Mouse (Mus musculus): ENCODE results near the gene Slc25a26. TPM values are rescaled to one million over a fixed set of nuclear protein-coding genes. Genes with fewer than 3 reads are reported as not detected.

The Slc25a26 gene
- polyA plus RNA-seq, 1 experiment from 2014 or later, result 8.6 TPM

- WGBS, result 89% methylated on average over 4 of the region's 4 CpGs
- Histone ChIP-seq H3K4me1 (peaks cover 75% of the 10 kb centered on the region), H3K36me3 (replicated peaks) (peaks cover 8% of the 10 kb centered on the region), H3K27me3 (replicated peaks; ENCODE audit: low read depth, poor library complexity, severe bottlenecking) (no peaks in the 10 kb centered on the region), H3K9me3 (no peaks in the 10 kb centered on the region), H3K27ac (replicated peaks) (no peak overlapping the region), H3K4me3 (no peak overlapping the region)
- no peak for DNase-seq (ENCODE audit: low spot score)
Observed at GRCm38 (mm10) chr6:94634274-94634673, 134.1 kb downstream of the Slc25a26 start.

- Histone ChIP-seq H3K4me3 (no peak overlapping the region), H3K4me1 (peaks cover 73% of the 10 kb centered on the region), H3K27ac (replicated peaks) (no peak overlapping the region), H3K27me3 (replicated peaks; ENCODE audit: low read depth, poor library complexity, severe bottlenecking) (no peaks in the 10 kb centered on the region), H3K36me3 (replicated peaks) (peaks cover 3% of the 10 kb centered on the region), H3K9me3 (no peaks in the 10 kb centered on the region)
- no peak for DNase-seq (ENCODE audit: low spot score)
- WGBS, result 77% methylated on average over 9 of the region's 9 CpGs
Observed at GRCm38 (mm10) chr6:94634710-94635109, 134.6 kb downstream of the Slc25a26 start.

- H3K27me3 ChIP-seq (replicated peaks; ENCODE audit: low read depth, poor library complexity, severe bottlenecking), result no peaks in the 10 kb centered on the region
- 50% methylated on average over 1 of the region's 1 CpGs for WGBS
- H3K4me3 ChIP-seq, result no peak overlapping the region
- no peak overlapping the region; the same call in 1 of the 2 replicates for H3K27ac ChIP-seq (replicated peaks)
- no peak for DNase-seq (ENCODE audit: low spot score)
- H3K4me1 ChIP-seq, result peaks cover 72% of the 10 kb centered on the region
- H3K36me3 ChIP-seq (replicated peaks), result no peaks in the 10 kb centered on the region
- no peaks in the 10 kb centered on the region for H3K9me3 ChIP-seq
Observed at GRCm38 (mm10) chr6:94635343-94635742, 135.2 kb downstream of the Slc25a26 start.

- 58% methylated on average over 5 of the region's 5 CpGs for WGBS
- no peaks in the 10 kb centered on the region for H3K9me3 ChIP-seq
- H3K27ac ChIP-seq (replicated peaks), result no peak overlapping the region
- no peak for DNase-seq (ENCODE audit: low spot score)
- H3K36me3 ChIP-seq (replicated peaks), result no peaks in the 10 kb centered on the region
- no peaks in the 10 kb centered on the region for H3K27me3 ChIP-seq (replicated peaks; ENCODE audit: low read depth, poor library complexity, severe bottlenecking)
- peaks cover 65% of the 10 kb centered on the region for H3K4me1 ChIP-seq
- H3K4me3 ChIP-seq, result no peak overlapping the region
Observed at GRCm38 (mm10) chr6:94637024-94637434, 136.9 kb downstream of the Slc25a26 start.

DNA sequence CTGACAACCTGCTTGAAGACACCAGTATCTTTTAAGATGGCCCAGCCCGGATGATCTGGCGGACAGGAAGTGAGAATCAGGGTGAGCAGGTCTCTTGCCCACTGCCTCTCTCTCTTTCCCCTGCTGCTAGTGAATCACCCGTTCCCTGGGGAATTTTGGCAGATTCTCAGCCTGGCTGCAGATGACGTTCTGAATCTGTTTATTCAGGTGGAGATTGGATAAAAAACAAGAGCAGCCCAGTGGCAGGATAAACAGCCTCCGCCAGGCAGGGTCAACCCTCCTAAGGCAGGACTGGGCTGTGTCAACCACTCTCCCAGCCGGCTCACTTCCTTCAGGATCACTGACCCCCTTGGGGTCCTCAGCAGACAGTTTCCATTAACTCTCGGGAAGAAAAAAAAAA lies 140.2 kb downstream of the Slc25a26 start:
- DNase-seq (ENCODE audit: low spot score), result peak; percentile 58
- H3K27ac ChIP-seq (replicated peaks), result no peak overlapping the region
- peaks cover 69% of the 10 kb centered on the region for H3K4me1 ChIP-seq
- 23% methylated on average over 7 of the region's 7 CpGs for WGBS
- H3K36me3 ChIP-seq (replicated peaks), result peaks cover 6% of the 10 kb centered on the region
- H3K9me3 ChIP-seq, result no peaks in the 10 kb centered on the region
- no peak overlapping the region for H3K4me3 ChIP-seq
- H3K27me3 ChIP-seq (replicated peaks; ENCODE audit: low read depth, poor library complexity, severe bottlenecking), result no peaks in the 10 kb centered on the region

DNA sequence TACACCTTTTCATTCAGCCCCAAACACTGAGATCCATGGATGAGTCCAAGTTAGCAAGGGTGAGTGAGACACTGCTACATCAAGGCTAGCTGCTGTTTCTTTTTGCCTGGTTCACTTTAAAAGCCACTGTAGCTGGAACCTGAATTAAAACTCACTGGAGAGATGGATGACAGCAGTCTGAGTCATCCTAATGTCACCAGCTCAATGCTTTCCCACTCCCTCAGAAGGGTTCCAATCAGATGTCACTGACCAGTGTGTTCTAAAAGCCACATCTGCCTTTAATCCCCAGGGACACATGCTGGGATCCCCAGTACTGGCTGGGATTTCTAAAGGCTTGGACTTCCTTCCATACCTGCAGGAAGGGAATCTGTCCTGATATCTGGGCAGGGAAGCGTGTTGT lies 141.9 kb downstream of the Slc25a26 start:
- Histone ChIP-seq H3K9me3 (no peaks in the 10 kb centered on the region), H3K36me3 (replicated peaks) (peaks cover 6% of the 10 kb centered on the region), H3K4me1 (peaks cover 70% of the 10 kb centered on the region), H3K27ac (replicated peaks) (no peak overlapping the region), H3K27me3 (replicated peaks; ENCODE audit: low read depth, poor library complexity, severe bottlenecking) (no peaks in the 10 kb centered on the region), H3K4me3 (no peak overlapping the region)
- no peak for DNase-seq (ENCODE audit: low spot score)
- 93% methylated on average over 1 of the region's 1 CpGs for WGBS

GRCm38 (mm10) chr6:94643989-94644388 lies 143.9 kb downstream of the Slc25a26 start:
- Histone ChIP-seq H3K4me1 (peaks cover 73% of the 10 kb centered on the region), H3K9me3 (no peaks in the 10 kb centered on the region), H3K27me3 (replicated peaks; ENCODE audit: low read depth, poor library complexity, severe bottlenecking) (no peaks in the 10 kb centered on the region), H3K27ac (replicated peaks) (no peak overlapping the region), H3K4me3 (no peak overlapping the region), H3K36me3 (replicated peaks) (peaks cover 6% of the 10 kb centered on the region)
- no peak for DNase-seq (ENCODE audit: low spot score)
- 89% methylated on average over 2 of the region's 2 CpGs for WGBS

DNA sequence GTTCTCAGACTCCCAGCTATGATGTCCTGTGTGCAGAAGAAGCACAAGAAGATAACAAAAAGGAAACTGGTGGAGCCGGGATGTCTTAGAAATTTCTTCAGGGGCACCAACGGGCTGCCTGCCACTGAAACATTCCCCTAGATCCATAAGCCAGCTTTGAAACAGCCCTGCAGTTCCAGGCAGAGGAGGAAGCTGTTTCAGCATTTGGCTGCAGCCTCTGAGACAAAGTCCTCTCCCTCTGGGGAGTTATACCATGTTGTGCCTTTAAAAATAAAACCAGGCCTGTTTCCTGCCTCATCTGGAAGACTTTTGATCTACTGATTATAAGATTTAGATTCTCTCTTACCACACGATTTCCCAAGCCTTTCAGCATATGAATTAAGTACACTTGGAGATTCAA lies 144.5 kb downstream of the Slc25a26 start:
- Histone ChIP-seq H3K4me3 (no peak overlapping the region), H3K36me3 (replicated peaks) (peaks cover 6% of the 10 kb centered on the region), H3K9me3 (no peaks in the 10 kb centered on the region), H3K27me3 (replicated peaks; ENCODE audit: low read depth, poor library complexity, severe bottlenecking) (no peaks in the 10 kb centered on the region), H3K27ac (replicated peaks) (no peak overlapping the region), H3K4me1 (peaks cover 79% of the 10 kb centered on the region)
- DNase-seq (ENCODE audit: low spot score), result no peak
- WGBS, result 72% methylated on average over 3 of the region's 3 CpGs

- Histone ChIP-seq H3K9me3 (no peaks in the 10 kb centered on the region), H3K36me3 (replicated peaks) (peaks cover 6% of the 10 kb centered on the region), H3K27ac (replicated peaks) (no peak overlapping the region), H3K4me3 (no peak overlapping the region), H3K27me3 (replicated peaks; ENCODE audit: low read depth, poor library complexity, severe bottlenecking) (0 out of 2 replicates have a peak, but pooled peaks cover 7% of the 10 kb centered on the region), H3K4me1 (peaks cover 81% of the 10 kb centered on the region)
- WGBS, result 57% methylated on average over 4 of the region's 4 CpGs
- no peak for DNase-seq (ENCODE audit: low spot score)
Observed at GRCm38 (mm10) chr6:94645723-94646122, 145.6 kb downstream of the Slc25a26 start.

- DNase-seq (ENCODE audit: low spot score), result no peak
- 65% methylated on average over 6 of the region's 6 CpGs for WGBS
- Histone ChIP-seq H3K27me3 (replicated peaks; ENCODE audit: low read depth, poor library complexity, severe bottlenecking) (0 out of 2 replicates have a peak, but pooled peaks cover 7% of the 10 kb centered on the region), H3K36me3 (replicated peaks) (peaks cover 7% of the 10 kb centered on the region), H3K4me1 (peaks cover 84% of the 10 kb centered on the region), H3K9me3 (no peaks in the 10 kb centered on the region), H3K4me3 (no peak overlapping the region), H3K27ac (replicated peaks) (peak overlapping the region; percentile 62; the same call in 1 of the 2 replicates)
Observed at GRCm38 (mm10) chr6:94646274-94646863, 146.2 kb downstream of the Slc25a26 start.

DNA sequence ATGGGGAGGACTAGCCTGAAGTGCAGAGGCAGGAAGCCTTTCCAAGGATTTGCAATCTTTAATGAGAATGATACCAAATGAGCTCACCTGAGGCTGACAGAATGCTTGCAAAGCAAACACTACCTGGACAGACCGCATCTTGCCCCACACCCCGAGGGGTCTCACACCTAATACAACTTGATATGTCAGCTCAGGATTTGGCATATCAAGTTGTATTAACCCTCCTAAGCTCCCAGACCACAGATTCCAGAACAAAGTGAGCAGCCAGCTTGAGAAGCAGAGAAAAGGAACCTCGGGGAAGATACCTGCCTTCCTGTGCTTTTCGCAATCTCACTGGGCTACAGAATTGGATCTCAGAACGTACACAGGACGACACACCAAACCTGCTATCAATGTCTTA lies 146.8 kb downstream of the Slc25a26 start:
- H3K4me1 ChIP-seq, result peaks cover 87% of the 10 kb centered on the region
- H3K27ac ChIP-seq (replicated peaks), result peak overlapping the region; percentile 62; the same call in 1 of the 2 replicates
- 69% methylated on average over 6 of the region's 6 CpGs for whole genome bisulfite sequencing
- no peak overlapping the region for H3K4me3 ChIP-seq
- H3K27me3 ChIP-seq (replicated peaks; ENCODE audit: low read depth, poor library complexity, severe bottlenecking), result 0 out of 2 replicates have a peak, but pooled peaks cover 7% of the 10 kb centered on the region
- H3K9me3 ChIP-seq, result no peaks in the 10 kb centered on the region
- no peak for DNase-seq (ENCODE audit: low spot score)
- H3K36me3 ChIP-seq (replicated peaks), result peaks cover 11% of the 10 kb centered on the region

- 9% methylated on average over 10 of the region's 10 CpGs for WGBS
- peaks cover 16% of the 10 kb centered on the region for H3K36me3 ChIP-seq (replicated peaks)
- peaks cover 86% of the 10 kb centered on the region for H3K4me1 ChIP-seq
- DNase-seq (ENCODE audit: low spot score), result peak; percentile 86
- no peaks in the 10 kb centered on the region for H3K9me3 ChIP-seq
- peak overlapping the region; percentile 79 for H3K27ac ChIP-seq (replicated peaks)
- H3K27me3 ChIP-seq (replicated peaks; ENCODE audit: low read depth, poor library complexity, severe bottlenecking), result 0 out of 2 replicates have a peak, but pooled peaks cover 13% of the 10 kb centered on the region
- H3K4me3 ChIP-seq, result peak overlapping the region; percentile 34
Observed at GRCm38 (mm10) chr6:94647574-94648430, 147.7 kb downstream of the Slc25a26 start.

All from embryonic facial prominence, embryonic 10.5 days (tissue).